Mouse (Mus musculus) MEL (cell line): ENCODE data around the gene Ypel5.
A peak's percentile ranks its signal among the peaks of the same experiment; 100 is the strongest.

Source experiments
- BHLHE40 ChIP-seq: IDR thresholded peaks from 2 replicates; pipeline ENCODE4 v1.6.1; 2012; ENCODE audit warnings: low read depth, mild to moderate bottlenecking, inconsistent platforms, low read length, improper control_type of control experiment, borderline replicate concordance
- CTCF ChIP-seq, 3 experiments: IDR thresholded peaks in 2 of 3; conservative IDR thresholded peaks in 1 of 3; 2 replicates each; pipeline ENCODE4 v1.5.1; 2011 to 2012; ENCODE audit warnings: low read length in 3 of 3, low read depth in 2 of 3, mild to moderate bottlenecking in 2 of 3, improper control_type of control experiment in 1 of 3, inconsistent platforms in 1 of 3, mixed read lengths in 1 of 3, moderate library complexity in 1 of 3; ENCODE audit not compliant: control insufficient read depth in 1 of 3, insufficient read depth in 1 of 3, poor library complexity in 1 of 3, severe bottlenecking in 1 of 3
- EP300 ChIP-seq, 2 experiments: IDR thresholded peaks; 2 replicates each; pipeline ENCODE4 v1.6.1; 2011; ENCODE audit warnings: improper control_type of control experiment in 2 of 2, low read length in 2 of 2, low read depth in 1 of 2, mild to moderate bottlenecking in 1 of 2
- MAX ChIP-seq: IDR thresholded peaks from 2 replicates; pipeline ENCODE4 v1.6.1; 2011; ENCODE audit warnings: low read length, improper control_type of control experiment
- POLR2A ChIP-seq, 2 experiments: IDR thresholded peaks; 2 replicates each; pipeline ENCODE4 v1.6.1; 2011 to 2012; ENCODE audit warnings: low read length in 2 of 2, mild to moderate bottlenecking in 2 of 2, control low read depth in 1 of 2, improper control_type of control experiment in 1 of 2, low read depth in 1 of 2, moderate library complexity in 1 of 2; ENCODE audit not compliant: control insufficient read depth in 1 of 2, insufficient read depth in 1 of 2, poor library complexity in 1 of 2
- UBTF ChIP-seq: IDR thresholded peaks from 2 replicates; pipeline ENCODE4 v1.6.1; 2012; ENCODE audit warnings: low read depth, mild to moderate bottlenecking, inconsistent platforms, low read length, improper control_type of control experiment, moderate library complexity, borderline replicate concordance; ENCODE audit not compliant: insufficient read depth
- ZNF384 ChIP-seq: IDR thresholded peaks from 2 replicates; pipeline ENCODE4 v1.6.1; 2012; ENCODE audit warnings: low read depth, mild to moderate bottlenecking, inconsistent platforms, low read length, improper control_type of control experiment

DNA sequence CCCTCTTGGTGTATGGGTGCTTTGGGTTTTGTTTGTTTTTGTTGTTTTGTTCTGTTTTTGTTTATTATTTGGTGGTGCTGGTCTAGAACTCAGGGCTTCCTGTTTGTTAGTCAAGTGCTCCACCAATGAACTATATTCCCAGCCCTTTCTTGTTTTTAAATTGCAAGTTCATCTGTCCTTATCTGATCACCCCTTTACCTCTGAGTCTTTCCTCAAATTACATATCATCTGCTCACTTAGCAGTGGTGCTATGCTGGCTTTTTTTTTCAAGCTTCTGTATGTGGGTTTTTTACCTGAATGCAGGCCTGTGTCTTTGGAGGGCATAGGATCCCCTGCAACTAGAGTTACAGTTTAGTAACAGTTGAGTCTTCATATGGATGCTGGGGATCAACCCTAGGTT, 9.3 kb downstream of the Ypel5 start:
- TF ChIP-seq MAX (no peak), POLR2A (IDR thresholded peaks at IDR 0.05; ENCODE audit: control insufficient read depth in 1 of 2, insufficient read depth in 1 of 2, low read depth in 1 of 2, low read length in 2 of 2, poor library complexity in 1 of 2) (no peak), CTCF (IDR thresholded peaks at IDR 0.05 in 2 of 3, conservative IDR thresholded peaks at IDR 0.05 in 1 of 3; ENCODE audit: control insufficient read depth in 1 of 3, insufficient read depth in 1 of 3, low read depth in 2 of 3, low read length in 3 of 3, poor library complexity in 1 of 3, severe bottlenecking in 1 of 3) (no peak), BHLHE40 (no peak), EP300 (IDR thresholded peaks at IDR 0.05; ENCODE audit: low read depth in 1 of 2, low read length in 2 of 2) (no peak), ZNF384 (peak; percentile 72), UBTF (no peak)
